Mouse (Mus musculus) cerebellum, adult 9-10 months (tissue): ENCODE measurements around the gene Leng8.

Experiments
- DNase-seq: peaks from one replicate; pipeline ENCODE4 v3.0.0; 2022

Gene Leng8

DNA sequence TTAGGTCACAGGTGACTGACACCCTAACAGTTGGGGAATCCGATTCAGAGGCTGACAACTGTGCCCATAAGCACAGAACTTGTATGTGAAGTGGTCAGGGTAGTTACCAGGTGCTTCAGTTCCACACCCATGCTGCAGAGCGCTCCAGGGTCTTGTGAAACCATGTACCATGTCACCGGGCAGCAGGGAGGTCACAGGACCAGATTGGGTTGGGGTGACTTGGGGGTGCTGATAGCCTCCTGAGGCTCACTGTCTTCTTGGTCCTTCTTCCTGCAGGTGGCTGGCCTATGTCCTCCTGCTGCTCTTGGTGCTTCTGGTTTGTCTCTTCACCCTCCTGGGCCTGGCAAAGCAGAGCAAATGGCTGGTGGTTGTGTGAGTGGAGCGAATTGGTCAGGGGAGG, 8.9 kb upstream of the Leng8 start:
- peak; percentile 23 for DNase-seq

DNA sequence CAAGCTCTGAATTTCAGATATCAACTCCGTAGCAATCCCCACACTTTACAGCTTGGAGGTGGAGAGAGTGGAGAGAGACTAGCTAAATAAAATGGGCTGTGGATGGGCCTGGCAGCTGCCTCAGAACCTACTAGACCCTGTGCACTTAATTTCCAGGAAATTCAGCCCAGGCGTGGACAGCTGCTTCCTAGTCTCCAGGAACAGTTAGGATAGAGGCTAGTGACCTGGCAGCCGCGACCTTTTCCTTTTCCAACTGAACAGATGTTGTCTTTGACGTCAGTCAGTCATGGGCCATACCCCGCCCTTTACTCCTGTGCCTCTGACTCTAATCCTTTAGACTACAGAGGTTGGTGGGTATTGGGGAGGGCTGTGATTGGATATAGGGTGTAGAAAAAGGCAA, 8.0 kb upstream of the Leng8 start:
- DNase-seq: peak; percentile 32

DNA sequence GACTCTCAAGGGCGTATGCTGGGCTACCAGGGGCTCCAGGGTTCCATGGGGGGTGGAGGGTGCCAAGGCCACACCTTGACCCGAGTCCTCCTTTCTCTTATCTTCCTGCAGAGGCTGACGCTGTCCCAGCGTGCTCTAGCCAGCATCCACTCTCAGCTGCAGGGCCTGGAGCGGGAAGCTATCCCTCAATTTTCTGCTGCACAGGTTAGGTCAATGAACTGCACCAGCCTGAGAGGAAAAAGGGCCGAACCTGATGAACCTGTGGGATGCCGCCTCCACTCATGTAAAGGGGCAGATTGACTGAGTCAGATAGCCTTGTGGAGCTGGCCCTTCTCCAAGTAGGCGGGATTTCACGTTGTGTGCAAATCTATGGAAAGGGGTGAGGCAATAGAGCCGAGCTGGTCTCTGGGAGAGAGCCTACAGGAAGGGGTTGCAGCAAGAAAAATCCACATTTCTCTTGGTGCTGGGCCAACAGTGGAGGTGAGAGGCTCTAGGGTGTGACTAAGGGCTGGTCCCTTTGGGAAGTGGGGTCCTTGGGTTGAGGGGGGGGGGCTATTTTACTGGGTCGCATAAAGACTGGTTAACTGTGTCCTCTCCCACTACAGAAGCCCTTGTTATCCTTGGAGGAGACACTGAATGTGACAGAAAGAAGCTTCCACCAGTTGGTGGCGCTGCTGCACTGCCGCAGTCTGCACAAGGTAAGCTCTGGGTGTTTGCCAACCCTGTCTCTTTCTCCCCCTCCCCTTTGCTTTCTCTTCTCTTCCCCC, 6.0 kb upstream of the Leng8 start:
- peak; percentile 88 for DNase-seq

DNA sequence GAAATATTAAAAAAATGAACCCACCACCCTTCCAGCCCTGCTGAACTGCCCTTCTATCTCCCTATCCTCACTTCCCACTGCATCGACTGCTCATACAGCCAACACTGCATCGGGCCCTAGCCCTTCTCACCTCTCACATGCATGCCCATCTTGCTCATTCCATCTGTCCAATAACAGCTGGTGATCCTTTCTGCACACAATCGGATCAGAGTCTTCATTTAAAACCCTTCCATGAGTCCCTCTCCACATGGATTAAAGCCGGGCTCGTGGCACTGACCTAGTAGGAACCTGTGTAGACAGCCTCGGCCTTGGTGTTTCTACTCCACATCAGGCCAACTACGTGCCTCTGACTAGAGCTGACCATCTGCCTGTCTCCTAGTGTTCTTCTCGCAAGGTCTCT, 4.9 kb upstream of the Leng8 start:
- DNase-seq: no peak

DNA sequence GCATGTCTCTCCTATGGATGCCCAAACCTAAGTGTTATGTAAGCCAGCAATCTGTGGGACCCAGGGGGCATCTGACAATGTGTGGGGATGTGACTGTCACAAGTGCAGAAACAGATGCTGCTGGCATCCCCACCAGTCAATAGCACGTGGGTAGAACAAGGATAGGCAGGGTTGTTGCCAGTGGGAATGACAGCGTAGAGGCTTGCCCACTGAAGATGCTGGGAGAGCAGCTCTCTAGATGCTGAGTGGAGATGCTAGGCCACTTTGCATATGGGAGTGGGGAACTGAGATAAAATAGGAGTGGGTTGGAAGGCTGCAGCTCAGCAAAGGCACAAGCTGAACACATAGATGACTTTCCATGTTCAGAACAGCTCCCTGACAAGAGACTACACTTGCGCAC, 4.3 kb upstream of the Leng8 start:
- no peak for DNase-seq

DNA sequence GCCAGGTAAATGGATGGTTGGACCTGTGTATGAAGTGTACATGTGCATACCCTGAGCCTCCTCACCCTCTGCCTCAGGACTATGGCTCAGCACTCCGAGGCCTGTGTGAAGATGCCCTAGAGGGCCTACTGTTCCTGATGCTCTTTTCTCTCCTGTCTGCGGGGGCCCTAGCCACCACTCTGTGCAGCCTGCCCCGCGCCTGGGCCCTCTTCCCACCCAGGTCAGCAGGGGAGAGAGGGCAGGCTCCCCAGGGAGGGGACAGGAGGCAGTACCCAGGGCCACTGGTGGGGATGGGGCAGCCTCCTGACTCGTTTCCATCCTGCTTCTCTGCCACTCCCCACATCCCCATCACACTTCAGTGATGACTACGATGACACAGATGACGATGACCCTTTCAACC, 3.8 kb upstream of the Leng8 start:
- DNase-seq: peak; percentile 35

DNA sequence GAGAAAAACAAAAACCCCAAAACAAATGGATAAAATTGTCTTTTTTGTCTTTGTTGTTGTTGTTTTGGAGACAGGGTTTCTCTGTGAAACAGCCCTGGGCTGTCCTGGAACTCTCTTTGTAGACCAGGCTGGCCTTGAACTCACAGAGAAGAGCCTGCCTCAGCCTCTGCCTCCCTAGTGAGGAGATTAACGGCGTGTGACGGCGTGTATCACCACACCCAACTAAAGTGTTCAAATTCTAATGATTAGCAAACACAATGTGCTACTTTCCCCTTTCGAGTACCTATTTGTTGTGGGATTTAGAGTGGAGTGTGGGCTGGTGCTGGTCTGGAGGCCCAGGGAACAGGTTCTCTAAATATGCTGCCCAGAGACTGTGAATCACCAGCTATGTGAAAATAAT, 1.9 kb upstream of the Leng8 start:
- no peak for DNase-seq

DNA sequence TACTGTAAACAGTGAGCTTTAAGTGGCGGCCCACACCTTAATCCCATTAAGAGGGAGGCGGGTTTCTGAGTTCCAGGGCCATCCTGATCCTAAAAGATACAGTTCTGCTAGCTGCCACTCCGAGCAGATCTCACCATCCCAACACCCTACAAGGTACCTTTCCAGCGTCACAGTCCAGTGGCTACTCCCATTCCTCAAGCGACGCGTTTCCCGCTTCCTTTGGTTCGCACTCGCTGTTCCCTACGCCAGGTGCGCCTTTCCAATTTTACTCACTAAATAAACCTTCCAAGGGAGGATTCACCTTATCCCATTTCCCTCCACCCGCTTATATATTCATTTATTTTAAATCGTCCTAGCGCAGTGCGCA, 452 bp upstream of the Leng8 start:
- DNase-seq: no peak

DNA sequence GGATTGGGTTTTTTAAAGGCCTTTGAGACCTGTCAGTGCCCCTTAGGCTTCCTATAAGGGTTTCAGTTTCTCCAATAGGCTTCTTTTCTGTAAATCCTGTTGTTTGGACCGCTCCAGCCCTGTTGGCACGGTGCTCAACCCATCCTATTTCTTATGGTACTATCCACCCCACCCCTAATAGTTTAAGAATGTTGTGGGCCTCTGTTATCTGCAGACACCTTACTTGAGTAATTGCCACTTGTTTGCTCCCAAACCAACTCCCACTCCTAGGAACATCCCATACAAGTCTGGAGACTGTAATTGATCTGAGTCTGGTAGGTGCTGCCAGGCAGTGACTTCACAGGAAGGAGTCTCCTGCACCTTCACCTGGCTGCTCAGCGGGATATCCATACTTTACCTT, 907 bp downstream of the Leng8 start:
- DNase-seq: no peak

DNA sequence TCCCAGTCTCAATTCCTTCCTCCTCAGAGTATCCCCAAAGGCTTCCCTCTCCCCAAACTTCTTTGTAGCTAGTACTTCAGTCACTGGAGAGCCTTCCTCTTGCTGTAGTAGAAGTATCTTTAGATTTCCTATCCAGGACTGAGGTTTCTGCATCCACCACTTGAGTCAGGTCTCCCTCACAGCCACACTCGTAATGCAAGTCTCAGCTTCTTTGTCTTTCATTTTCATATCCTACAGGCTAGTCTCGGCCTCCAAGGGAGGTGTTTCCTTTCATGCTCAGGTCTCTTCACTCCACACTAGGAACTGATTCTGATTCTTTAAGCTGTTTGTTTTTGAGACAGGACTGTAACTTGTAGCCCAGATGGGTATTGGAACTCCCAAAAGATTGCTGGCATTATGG, 1.3 kb downstream of the Leng8 start:
- DNase-seq: no peak

DNA sequence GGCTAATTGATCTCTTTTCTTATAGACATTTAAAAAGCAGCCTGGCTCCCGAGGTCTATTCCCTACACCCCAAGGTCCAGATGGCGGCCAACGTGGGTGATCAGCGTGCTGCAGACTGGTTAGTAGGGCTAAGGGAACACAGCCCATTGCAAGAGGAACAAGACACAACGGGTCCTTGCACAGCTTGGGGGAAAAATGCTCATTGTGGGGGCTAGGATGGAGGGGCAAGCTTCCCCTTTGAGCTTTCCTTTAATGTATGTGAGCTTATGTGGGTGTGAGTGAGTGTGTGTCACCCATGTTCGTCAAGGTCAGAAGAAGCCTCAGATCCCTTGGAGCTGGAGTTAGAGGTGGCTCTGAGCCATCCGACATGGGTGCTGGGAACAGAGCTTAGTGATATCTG, 1.8 kb downstream of the Leng8 start:
- DNase-seq: peak; percentile 43

DNA sequence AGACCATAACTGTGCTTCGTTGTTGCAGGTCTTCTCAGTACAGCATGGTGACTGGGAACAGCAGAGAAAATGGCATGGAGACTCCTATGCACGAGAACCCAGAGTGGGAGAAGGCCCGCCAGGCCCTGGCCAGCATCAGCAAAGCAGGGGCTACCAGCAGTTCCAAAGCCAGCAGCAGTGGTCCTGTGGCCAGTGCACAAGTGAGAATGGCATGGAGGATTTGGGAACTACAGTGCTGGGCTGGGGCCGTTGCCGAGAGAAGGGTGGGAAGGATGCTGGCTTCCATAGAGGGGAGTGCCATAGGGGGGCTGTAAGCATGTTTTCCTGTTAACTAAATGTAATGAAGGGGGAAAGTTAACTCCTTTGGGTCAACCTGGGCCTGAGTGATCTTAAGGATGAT, 2.6 kb downstream of the Leng8 start:
- DNase-seq: peak; percentile 32

DNA sequence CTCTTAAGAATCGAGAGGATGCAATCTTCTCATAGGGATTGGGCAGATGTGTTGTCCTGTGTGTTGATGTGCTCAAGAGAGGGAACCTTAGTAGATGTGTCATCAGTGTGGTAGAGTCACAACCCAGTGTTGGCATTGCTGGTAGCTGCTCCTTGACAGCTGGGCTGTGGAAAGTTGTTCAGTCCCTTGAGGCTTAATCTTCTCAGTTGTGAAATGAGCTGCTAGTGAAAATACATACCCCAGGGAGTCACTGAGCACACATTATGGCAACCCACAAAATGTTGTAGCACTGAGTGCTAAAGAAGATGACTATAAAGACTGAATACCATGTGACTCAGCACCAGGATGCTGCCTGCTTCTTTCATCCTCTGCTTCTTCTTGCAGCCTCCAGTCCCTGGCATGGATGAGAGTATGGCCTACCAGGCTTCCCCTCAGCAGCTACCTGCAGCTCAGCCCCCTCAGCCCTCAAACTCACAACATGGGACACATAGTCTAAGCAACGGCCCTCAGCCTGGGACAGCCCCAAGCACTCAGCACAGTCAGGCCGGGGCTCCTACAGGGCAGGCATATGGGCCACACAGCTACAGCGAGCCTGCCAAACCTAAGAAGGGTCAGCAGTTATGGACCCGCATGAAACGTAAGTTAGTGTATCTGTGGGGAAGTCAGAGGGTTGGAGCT, 4.9 kb downstream of the Leng8 start:
- peak; percentile 28 for DNase-seq

DNA sequence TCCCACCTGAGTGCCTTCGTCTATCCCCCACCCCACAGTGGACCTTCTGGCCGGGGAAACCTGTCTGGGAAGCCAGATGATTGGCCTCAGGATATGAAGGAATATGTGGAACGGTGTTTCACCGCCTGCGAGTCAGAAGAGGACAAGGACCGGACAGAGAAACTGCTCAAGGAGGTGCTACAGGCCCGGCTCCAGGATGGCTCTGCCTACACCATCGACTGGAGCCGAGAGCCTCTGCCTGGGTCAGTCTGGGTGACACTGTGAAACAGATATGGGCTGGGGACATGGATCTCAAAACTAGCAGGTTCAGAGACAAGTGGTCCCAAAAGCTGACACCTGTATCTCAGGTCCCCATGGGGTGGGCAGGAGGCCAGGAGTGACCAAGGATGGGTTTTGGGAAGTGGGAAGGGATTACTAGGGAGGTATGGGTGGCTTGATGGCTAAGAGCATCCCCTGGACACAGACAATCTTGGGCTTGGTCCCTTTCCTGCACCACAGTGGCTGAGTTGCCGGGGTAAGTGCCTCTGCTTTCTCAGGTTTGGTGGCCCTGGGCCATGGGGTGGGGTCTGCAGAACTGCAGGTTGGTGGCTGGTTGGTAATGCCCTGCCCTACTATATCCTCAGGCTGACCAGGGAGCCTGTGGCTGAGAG, 6.1 kb downstream of the Leng8 start:
- DNase-seq: peak; percentile 22

DNA sequence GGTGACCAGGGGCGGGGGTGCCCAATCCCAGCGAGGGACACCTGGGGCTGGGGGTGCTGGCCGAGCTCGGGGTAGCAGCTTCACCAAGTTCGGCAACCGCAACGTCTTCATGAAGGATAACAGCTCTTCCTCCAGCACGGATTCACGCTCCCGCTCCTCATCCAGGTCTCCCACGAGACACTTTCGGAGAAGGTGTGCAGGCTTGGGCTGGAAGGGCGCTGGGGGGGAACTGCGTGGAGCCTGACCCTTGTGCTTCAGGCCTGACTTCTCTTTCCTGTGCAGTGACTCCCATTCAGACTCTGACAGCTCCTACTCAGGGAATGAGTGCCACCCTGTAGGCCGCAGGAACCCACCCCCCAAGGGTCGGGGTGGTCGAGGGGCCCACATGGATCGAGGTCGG, 6.7 kb downstream of the Leng8 start:
- DNase-seq: peak; percentile 36

DNA sequence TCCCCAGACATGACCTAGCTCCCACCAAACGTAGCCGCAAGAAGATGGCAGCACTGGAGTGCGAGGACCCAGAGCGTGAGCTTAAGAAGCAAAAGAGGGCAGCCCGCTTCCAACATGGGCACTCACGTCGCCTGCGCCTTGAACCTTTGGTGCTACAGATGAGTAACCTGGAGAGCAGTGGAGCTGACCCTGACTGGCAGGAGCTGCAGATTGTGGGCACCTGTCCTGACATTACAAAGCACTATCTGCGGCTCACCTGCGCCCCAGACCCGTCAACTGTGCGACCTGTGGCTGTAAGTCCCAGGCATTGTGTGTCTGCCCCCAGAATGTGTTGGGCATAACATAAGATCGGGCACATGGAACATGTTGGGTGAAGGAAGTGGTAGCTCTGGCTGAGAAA, 7.2 kb downstream of the Leng8 start:
- peak; percentile 27 for DNase-seq

DNA sequence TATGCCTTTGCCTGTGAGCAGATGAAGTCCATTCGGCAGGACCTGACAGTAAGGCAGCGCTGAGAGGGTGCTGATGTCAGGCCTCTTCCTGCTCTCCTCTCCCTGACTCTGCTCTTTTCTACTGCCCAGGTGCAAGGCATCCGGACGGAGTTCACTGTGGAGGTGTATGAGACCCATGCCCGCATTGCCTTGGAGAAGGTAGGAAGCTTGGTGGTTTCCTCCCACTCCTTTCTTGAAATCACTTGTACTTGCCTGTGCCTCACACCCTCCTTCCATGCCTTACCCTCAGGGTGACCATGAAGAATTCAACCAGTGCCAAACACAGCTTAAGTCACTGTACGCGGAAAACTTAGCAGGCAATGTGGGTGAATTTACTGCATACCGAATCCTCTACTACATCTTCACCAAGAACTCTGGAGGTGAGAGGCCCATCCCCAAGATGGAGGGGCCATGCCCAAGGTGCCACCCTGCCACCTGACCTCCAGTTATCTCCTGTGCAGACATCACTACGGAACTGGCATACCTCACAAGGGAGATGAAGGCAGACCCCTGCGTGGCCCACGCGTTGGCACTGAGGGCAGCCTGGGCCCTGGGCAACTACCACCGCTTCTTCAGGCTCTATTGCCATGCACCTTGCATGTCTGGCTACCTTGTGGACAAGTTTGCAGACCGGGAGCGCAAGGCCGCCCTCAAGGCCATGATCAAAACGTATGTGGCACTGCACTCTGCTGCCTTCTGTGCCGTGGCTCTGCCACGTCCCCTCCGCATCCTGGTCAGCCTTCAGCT, 8.1 kb downstream of the Leng8 start:
- peak; percentile 52 for DNase-seq

DNA sequence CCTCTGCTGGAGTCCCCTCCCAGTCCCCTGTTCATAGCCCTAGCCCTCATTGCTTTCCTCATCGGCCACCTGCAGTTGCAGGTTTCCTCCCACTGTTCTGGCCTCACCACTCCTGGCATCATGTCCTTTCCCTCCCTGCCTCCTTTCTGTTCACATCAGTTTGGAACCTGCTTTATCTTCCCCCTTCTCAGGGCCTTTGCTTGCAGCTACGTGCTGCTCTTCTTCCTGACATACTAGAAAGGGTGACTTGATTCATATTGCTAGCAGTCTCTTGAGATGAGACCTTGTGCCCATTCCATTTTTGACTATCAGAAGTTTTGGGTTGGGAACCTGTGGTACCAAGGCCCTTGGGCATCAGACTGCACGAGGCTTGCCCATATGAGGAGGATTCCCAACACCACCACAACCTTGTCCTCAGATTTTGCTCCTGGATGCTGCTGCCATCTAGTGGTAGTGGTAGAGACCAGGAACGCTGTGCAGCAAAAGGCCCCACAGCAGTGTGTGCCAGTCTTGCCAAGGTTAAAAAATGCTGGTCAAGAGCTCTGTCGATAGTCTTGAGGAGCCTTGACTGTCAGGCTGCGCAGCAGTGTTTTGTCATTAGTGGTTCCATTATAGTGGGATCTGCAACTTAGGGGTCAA, 8.8 kb downstream of the Leng8 start:
- DNase-seq: peak; percentile 73

DNA sequence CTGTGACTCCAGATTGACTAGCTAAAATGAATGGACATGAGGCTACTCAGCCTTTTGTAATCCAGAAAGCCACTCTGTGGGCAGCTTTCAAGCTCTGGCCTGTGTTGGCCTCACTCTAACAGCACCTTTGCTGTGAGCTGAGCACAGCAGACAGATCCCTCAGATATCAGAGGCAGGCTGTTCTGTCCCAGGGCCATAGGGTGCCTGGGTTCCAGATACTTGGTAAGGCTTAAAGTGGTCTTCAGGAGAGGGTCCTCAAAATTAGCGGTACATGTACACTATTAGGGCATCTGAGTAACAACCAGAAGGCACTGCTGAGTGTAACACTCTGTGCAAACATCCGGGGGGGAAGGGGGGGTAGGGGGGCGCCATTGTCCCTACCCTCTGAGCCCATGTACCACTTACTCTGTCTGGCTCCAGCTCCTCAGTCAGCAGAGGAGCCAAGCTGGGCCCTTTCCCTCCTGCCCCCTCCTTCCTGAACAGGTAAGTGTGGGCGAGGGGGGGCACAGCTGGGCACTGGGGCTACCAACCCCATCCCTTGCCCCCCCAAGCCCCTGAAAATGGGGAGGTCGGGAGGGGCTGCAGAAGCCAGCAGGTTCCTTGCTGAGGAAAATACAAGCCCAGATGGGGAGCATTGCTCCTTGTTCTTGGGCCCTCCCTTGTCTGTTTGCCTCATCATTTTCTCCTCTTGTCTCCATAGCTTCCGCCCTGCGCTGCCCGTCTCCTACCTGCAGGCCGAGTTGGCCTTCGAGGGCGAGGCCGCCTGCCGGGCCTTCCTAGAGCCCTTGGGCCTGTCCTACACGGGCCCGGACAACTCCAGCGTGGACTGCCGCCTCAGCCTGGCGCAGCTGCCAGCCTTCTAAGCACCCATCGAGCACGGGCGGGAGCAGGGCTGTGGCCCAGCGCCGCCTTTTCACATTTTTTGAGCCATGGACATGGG, 9.7 kb downstream of the Leng8 start:
- peak; percentile 65 for DNase-seq

DNA sequence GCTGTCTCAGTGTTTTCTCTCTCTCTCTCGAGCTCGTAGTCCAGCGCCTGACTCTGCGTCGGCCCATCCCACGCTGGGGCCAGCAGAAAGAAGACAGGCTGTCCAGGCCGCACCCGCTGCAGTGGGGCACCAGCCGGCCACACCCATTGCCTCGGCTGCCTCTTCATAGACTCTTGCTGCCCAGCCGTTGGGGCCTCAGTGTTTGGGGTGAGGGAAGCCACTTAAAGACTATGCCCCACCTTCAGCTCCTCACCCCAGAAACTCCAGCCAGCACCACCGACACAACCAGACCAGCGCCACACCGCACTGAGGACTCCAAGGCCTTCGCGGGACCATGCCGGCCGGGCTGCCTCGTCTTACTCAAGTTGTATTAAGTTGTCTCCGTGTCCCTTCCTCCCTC, 10.5 kb downstream of the Leng8 start:
- DNase-seq: peak; percentile 62

DNA sequence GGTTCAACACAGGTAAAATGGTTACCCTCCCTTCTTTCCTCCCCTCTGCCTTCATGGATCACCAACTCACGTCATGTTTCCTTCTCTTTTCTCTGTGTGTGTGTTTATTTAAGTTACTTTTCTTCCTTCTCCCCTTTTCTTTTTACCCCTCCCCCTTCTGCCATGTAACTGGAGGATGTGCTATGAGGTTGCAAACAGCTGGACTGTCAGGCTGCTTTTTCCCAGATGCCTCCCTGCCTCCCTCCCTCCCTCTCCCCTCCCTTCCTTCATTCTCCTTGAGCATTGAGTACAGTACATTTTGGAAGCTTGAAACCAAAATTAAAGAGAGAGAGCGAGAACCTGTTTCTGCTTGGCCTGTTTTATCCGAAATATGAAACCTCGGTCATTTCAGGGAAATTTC, 11.0 kb downstream of the Leng8 start:
- DNase-seq: peak; percentile 47
